Mouse (Mus musculus) MEL (cell line): ENCODE measurements around the gene Larp4b. TPM values are rescaled to one million over a fixed set of nuclear protein-coding genes. Genes with fewer than 3 reads are reported as not detected.

Source experiments
- DNase-seq: peaks from one replicate; pipeline ENCODE4 v3.0.0; 2011; ENCODE audit warnings: low read depth, low spot score
- H3K27ac ChIP-seq: 2 replicates; pipeline ENCODE4 v1.5.1; 2012; ENCODE audit warnings: low read depth, mild to moderate bottlenecking, control low read depth, low read length, moderate library complexity; ENCODE audit not compliant: control insufficient read depth
- H3K27me3 ChIP-seq, 2 experiments: fragments of 150-350 bp in 1 of 2; sonication (generic) in 1 of 2; 2 replicates each; pipeline ENCODE4 v1.6.1; 2012; ENCODE audit warnings: low read length in 2 of 2, mild to moderate bottlenecking in 2 of 2, improper control_type of control experiment in 1 of 2, moderate library complexity in 1 of 2; ENCODE audit not compliant: insufficient read depth in 2 of 2, control insufficient read depth in 1 of 2
- H3K36me3 ChIP-seq, 2 experiments: 2 replicates each; pipeline ENCODE4 v1.6.1; 2012 to 2014; ENCODE audit warnings: low read length in 2 of 2, improper control_type of control experiment in 1 of 2, inconsistent platforms in 1 of 2, mild to moderate bottlenecking in 1 of 2; ENCODE audit not compliant: insufficient read depth in 2 of 2, control insufficient read depth in 1 of 2
- H3K4me1 ChIP-seq, 2 experiments: fragments of 150-350 bp in 1 of 2; sonication (generic) in 1 of 2; 2 replicates each; pipeline ENCODE4 v1.6.1; 2012; ENCODE audit warnings: low read length in 2 of 2, improper control_type of control experiment in 1 of 2, mild to moderate bottlenecking in 1 of 2; ENCODE audit not compliant: insufficient read depth in 2 of 2, control insufficient read depth in 1 of 2
- H3K4me3 ChIP-seq, 2 experiments: fragments of 150-350 bp in 1 of 2; sonication (generic) in 1 of 2; 2 replicates each; pipeline ENCODE4 v1.5.1; 2012; ENCODE audit warnings: low read depth in 2 of 2, low read length in 2 of 2, mild to moderate bottlenecking in 2 of 2, moderate library complexity in 2 of 2, control low read depth in 1 of 2, improper control_type of control experiment in 1 of 2; ENCODE audit not compliant: control insufficient read depth in 1 of 2, insufficient read depth in 1 of 2
- H3K79me2 ChIP-seq: 2 replicates; pipeline ENCODE4 v1.6.1; 2012; ENCODE audit warnings: mild to moderate bottlenecking, low read length, moderate library complexity; ENCODE audit not compliant: control insufficient read depth, poor library complexity, insufficient read depth
- H3K9ac ChIP-seq: 2 replicates; pipeline ENCODE4 v1.6.1; 2012; ENCODE audit warnings: low read depth, mild to moderate bottlenecking, control low read depth, low read length, moderate library complexity; ENCODE audit not compliant: control insufficient read depth, poor library complexity, severe bottlenecking
- H3K9me3 ChIP-seq: fragments of 150-350 bp; sonication (generic); replicated peaks from 2 replicates; pipeline ENCODE4 v1.6.1; 2012; ENCODE audit warnings: mild to moderate bottlenecking, low read length, improper control_type of control experiment, moderate library complexity; ENCODE audit not compliant: insufficient read depth
- BHLHE40 ChIP-seq: IDR thresholded peaks from 2 replicates; pipeline ENCODE4 v1.6.1; 2012; ENCODE audit warnings: low read depth, mild to moderate bottlenecking, inconsistent platforms, low read length, improper control_type of control experiment, borderline replicate concordance
- CHD2 ChIP-seq: IDR thresholded peaks from 2 replicates; pipeline ENCODE4 v1.6.1; 2011; ENCODE audit warnings: low read length, improper control_type of control experiment
- CTCF ChIP-seq, 3 experiments: IDR thresholded peaks in 2 of 3; conservative IDR thresholded peaks in 1 of 3; 2 replicates each; pipeline ENCODE4 v1.5.1; 2011 to 2012; ENCODE audit warnings: low read length in 3 of 3, low read depth in 2 of 3, mild to moderate bottlenecking in 2 of 3, improper control_type of control experiment in 1 of 3, inconsistent platforms in 1 of 3, mixed read lengths in 1 of 3, moderate library complexity in 1 of 3; ENCODE audit not compliant: control insufficient read depth in 1 of 3, insufficient read depth in 1 of 3, poor library complexity in 1 of 3, severe bottlenecking in 1 of 3
- E2F4 ChIP-seq: IDR thresholded peaks from 2 replicates; pipeline ENCODE4 v1.6.1; 2011; ENCODE audit warnings: low read depth, low read length, improper control_type of control experiment, borderline replicate concordance
- ELF1 ChIP-seq: IDR thresholded peaks from 2 replicates; pipeline ENCODE4 v1.6.1; 2014; ENCODE audit warnings: low read depth, mild to moderate bottlenecking, inconsistent platforms, low read length, improper control_type of control experiment, moderate library complexity
- ETS1 ChIP-seq: IDR thresholded peaks from 2 replicates; pipeline ENCODE4 v1.6.1; 2012; ENCODE audit warnings: low read depth, mild to moderate bottlenecking, inconsistent platforms, low read length, improper control_type of control experiment, moderate library complexity
- GABPA ChIP-seq: IDR thresholded peaks from 2 replicates; pipeline ENCODE4 v1.6.1; 2012; ENCODE audit warnings: low read depth, mild to moderate bottlenecking, inconsistent platforms, low read length, improper control_type of control experiment, moderate library complexity
- GATA1 ChIP-seq: IDR thresholded peaks from 2 replicates; pipeline ENCODE4 v1.6.1; 2011; ENCODE audit warnings: low read depth, low read length, improper control_type of control experiment
- MAFK ChIP-seq: IDR thresholded peaks from 2 replicates; pipeline ENCODE4 v1.6.1; 2011; ENCODE audit warnings: low read depth, mild to moderate bottlenecking, low read length, improper control_type of control experiment, borderline replicate concordance
- MAX ChIP-seq: IDR thresholded peaks from 2 replicates; pipeline ENCODE4 v1.6.1; 2011; ENCODE audit warnings: low read length, improper control_type of control experiment
- MAZ ChIP-seq: IDR thresholded peaks from 2 replicates; pipeline ENCODE4 v1.6.1; 2012; ENCODE audit warnings: low read depth, mild to moderate bottlenecking, inconsistent platforms, low read length, improper control_type of control experiment
- MXI1 ChIP-seq: IDR thresholded peaks from 2 replicates; pipeline ENCODE4 v1.6.1; 2011; ENCODE audit warnings: mild to moderate bottlenecking, low read depth, low read length, improper control_type of control experiment
- MYC ChIP-seq: IDR thresholded peaks from 2 replicates; pipeline ENCODE4 v1.6.1; 2011; ENCODE audit warnings: low read depth, mild to moderate bottlenecking, low read length, improper control_type of control experiment, moderate library complexity
- NELFE ChIP-seq: IDR thresholded peaks from 2 replicates; pipeline ENCODE4 v1.6.1; 2011; ENCODE audit warnings: low read depth, low read length, improper control_type of control experiment
- POLR2AphosphoS2 ChIP-seq: IDR thresholded peaks from 2 replicates; pipeline ENCODE4 v1.6.1; 2011; ENCODE audit warnings: low read length, improper control_type of control experiment
- POLR2AphosphoS5 ChIP-seq: IDR thresholded peaks from 2 replicates; pipeline ENCODE4 v1.6.1; 2012; ENCODE audit warnings: low read depth, borderline replicate concordance, mild to moderate bottlenecking, inconsistent platforms, low read length, moderate library complexity, mixed read lengths
- RAD21 ChIP-seq: IDR thresholded peaks from 2 replicates; pipeline ENCODE4 v1.6.1; 2011; ENCODE audit warnings: mild to moderate bottlenecking, low read depth, low read length, improper control_type of control experiment
- SIN3A ChIP-seq: IDR thresholded peaks from 2 replicates; pipeline ENCODE4 v1.6.1; 2012; ENCODE audit warnings: low read length, improper control_type of control experiment, inconsistent platforms
- SMC3 ChIP-seq: IDR thresholded peaks from 2 replicates; pipeline ENCODE4 v1.6.1; 2011; ENCODE audit warnings: low read depth, low read length, improper control_type of control experiment
- TAL1 ChIP-seq: IDR thresholded peaks from 2 replicates; pipeline ENCODE4 v1.6.1; 2012; ENCODE audit warnings: mild to moderate bottlenecking, inconsistent platforms, low read length, moderate library complexity, mixed read lengths
- TBP ChIP-seq: IDR thresholded peaks from 2 replicates; pipeline ENCODE4 v1.8.0; 2011; ENCODE audit warnings: low read depth, low read length, improper control_type of control experiment
- TCF12 ChIP-seq: IDR thresholded peaks from 2 replicates; pipeline ENCODE4 v1.6.1; 2014; ENCODE audit warnings: low read depth, mild to moderate bottlenecking, inconsistent platforms, low read length, improper control_type of control experiment, moderate library complexity
- UBTF ChIP-seq: IDR thresholded peaks from 2 replicates; pipeline ENCODE4 v1.6.1; 2012; ENCODE audit warnings: low read depth, mild to moderate bottlenecking, inconsistent platforms, low read length, improper control_type of control experiment, moderate library complexity, borderline replicate concordance; ENCODE audit not compliant: insufficient read depth
- USF1 ChIP-seq: IDR thresholded peaks from 2 replicates; pipeline ENCODE4 v1.6.1; 2014; ENCODE audit warnings: low read depth, mild to moderate bottlenecking, inconsistent platforms, low read length, improper control_type of control experiment, moderate library complexity
- USF2 ChIP-seq, 2 experiments: IDR thresholded peaks; 2 replicates each; pipeline ENCODE4 v1.6.1; 2011 to 2012; ENCODE audit warnings: improper control_type of control experiment in 2 of 2, low read length in 2 of 2, borderline replicate concordance in 1 of 2, inconsistent platforms in 1 of 2, low read depth in 1 of 2, mild to moderate bottlenecking in 1 of 2; ENCODE audit not compliant: insufficient read depth in 1 of 2
- ZC3H11A ChIP-seq: IDR thresholded peaks from 2 replicates; pipeline ENCODE4 v1.6.1; 2012; ENCODE audit warnings: low read depth, mild to moderate bottlenecking, inconsistent platforms, low read length, improper control_type of control experiment
- ZKSCAN1 ChIP-seq: IDR thresholded peaks from 2 replicates; pipeline ENCODE4 v1.6.1; 2012; ENCODE audit warnings: low read depth, mild to moderate bottlenecking, inconsistent platforms, low read length, improper control_type of control experiment, moderate library complexity
- ZNF384 ChIP-seq: IDR thresholded peaks from 2 replicates; pipeline ENCODE4 v1.6.1; 2012; ENCODE audit warnings: low read depth, mild to moderate bottlenecking, inconsistent platforms, low read length, improper control_type of control experiment
- polyA plus RNA-seq, 2 experiments: library from polyadenylated mRNA; stranded (reverse) in 1 of 2; unstranded in 1 of 2; fragments of >175 nt in 1 of 2; fragments of >200 nt in 1 of 2; gene quantifications; 2 replicates each; pipeline versions ENCODE4 v1.2.1 to v1.2.4; 2012; ENCODE audit warnings: low replicate concordance in 2 of 2, low read depth in 1 of 2; ENCODE audit not compliant: insufficient read length in 2 of 2, insufficient read depth in 1 of 2, missing spikeins in 1 of 2
- total RNA-seq: library from RNA; depleted of rRNA; stranded (reverse); fragments of 300-350 nt; gene quantifications from 2 replicates; pipeline ENCODE4 v1.2.3, GENCODE M21; 2012

Larp4b gene
- total and polyA plus RNA-seq, 3 experiments = 57.7 to 340 (median 67.0) TPM

GRCm38 (mm10) chr13:9184281-9184680 is 90.6 kb downstream of the Larp4b start:
- no peaks in the 10 kb centered on the region for H3K79me2 ChIP-seq
- H3K36me3 ChIP-seq = 0 out of 4 replicates have a peak, but pooled peaks cover 0 to 2% of the 10 kb centered on the region in 2 experiments
- no peak overlapping the region for H3K4me3 ChIP-seq
- no peaks in the 10 kb centered on the region for H3K9me3 ChIP-seq
- no peak overlapping the region for H3K27ac ChIP-seq
- H3K9ac ChIP-seq = no peak overlapping the region
- H3K27me3 ChIP-seq = no peaks in the 10 kb centered on the region; a peak in 1 of 4 replicates
- DNase-seq = no peak
- TF ChIP-seq BHLHE40 (no peak), POLR2AphosphoS5 (no peak), ELF1 (no peak), SIN3A (no peak), ZKSCAN1 (no peak), POLR2AphosphoS2 (no peak), MAFK (no peak), MAZ (no peak), TAL1 (no peak), SMC3 (no peak)
- no peaks in the 10 kb centered on the region for H3K4me1 ChIP-seq

- no peak overlapping the region for H3K4me3 ChIP-seq
Measured at GRCm38 (mm10) chr13:9184716-9185115, 91.0 kb downstream of the Larp4b start.

GRCm38 (mm10) chr13:9187156-9187555 is 93.5 kb downstream of the Larp4b start:
- no peak overlapping the region for H3K4me3 ChIP-seq
- no peaks in the 10 kb centered on the region for H3K9me3 ChIP-seq
- H3K36me3 ChIP-seq = no peaks in the 10 kb centered on the region
- no peak overlapping the region for H3K27ac ChIP-seq
- H3K27me3 ChIP-seq = no peaks in the 10 kb centered on the region; a peak in 1 of 4 replicates
- no peak for DNase-seq
- no peaks in the 10 kb centered on the region for H3K4me1 ChIP-seq
- no peak overlapping the region for H3K9ac ChIP-seq
- no peaks in the 10 kb centered on the region for H3K79me2 ChIP-seq
- TF ChIP-seq ZC3H11A (no peak), RAD21 (no peak), GABPA (no peak), TAL1 (no peak), E2F4 (no peak), TCF12 (no peak), ELF1 (no peak), GATA1 (no peak), ZKSCAN1 (no peak), MYC (no peak), MXI1 (no peak), ZNF384 (no peak), MAZ (no peak), USF1 (no peak), NELFE (no peak), SMC3 (no peak), ETS1 (no peak)

More at GRCm38 (mm10) chr13:9184716-9185115, 91.0 kb downstream of the Larp4b start:
- no peaks in the 10 kb centered on the region for H3K4me1 ChIP-seq
- no peak overlapping the region for H3K9ac ChIP-seq
- H3K27ac ChIP-seq = no peak overlapping the region
- no peaks in the 10 kb centered on the region for H3K9me3 ChIP-seq
- no peaks in the 10 kb centered on the region for H3K79me2 ChIP-seq
- H3K36me3 ChIP-seq = 0 out of 4 replicates have a peak, but pooled peaks cover 0 to 2% of the 10 kb centered on the region in 2 experiments
- TF ChIP-seq USF2 (IDR thresholded peaks at IDR 0.05; ENCODE audit: borderline replicate concordance in 1 of 2, insufficient read depth in 1 of 2, low read depth in 1 of 2, low read length in 2 of 2) (no peak), MAZ (no peak), MYC (no peak), TBP (no peak), USF1 (no peak), CTCF (IDR thresholded peaks at IDR 0.05 in 2 of 3, conservative IDR thresholded peaks at IDR 0.05 in 1 of 3; ENCODE audit: control insufficient read depth in 1 of 3, insufficient read depth in 1 of 3, low read depth in 2 of 3, low read length in 3 of 3, poor library complexity in 1 of 3, severe bottlenecking in 1 of 3) (no peak), CHD2 (no peak), ETS1 (no peak), ZC3H11A (no peak), BHLHE40 (no peak), MAX (no peak), UBTF (no peak), ZKSCAN1 (no peak), TAL1 (no peak)
- no peaks in the 10 kb centered on the region; a peak in 1 of 4 replicates for H3K27me3 ChIP-seq
- DNase-seq = no peak
